Mouse (Mus musculus) forebrain, postnatal 0 days (tissue): ENCODE measurements around the gene Drd2. TPM values are rescaled to one million over a fixed set of nuclear protein-coding genes. Genes with fewer than 3 reads are reported as not detected.

Experiments
- ATAC-seq: fragments of 200-750 bp; cut with Nextera tagmentation; 2 replicates; pipeline ENCODE4 v1.8.0; 2017; ENCODE audit warnings: mild to moderate bottlenecking, moderate library complexity
- DNase-seq: peaks from one replicate; pipeline ENCODE4 v3.0.0-alpha.2; 2015
- H3K27ac ChIP-seq: fragments of 300-500 bp; sonication (generic); 2 replicates; pipeline ENCODE4 v1.5.1; 2014; ENCODE audit warnings: low read depth, mild to moderate bottlenecking, antibody characterized with exemption, low read length, moderate library complexity, mixed read lengths
- H3K27me3 ChIP-seq: fragments of 300-500 bp; sonication (generic); 2 replicates; pipeline ENCODE4 v1.6.1; 2014; ENCODE audit warnings: mild to moderate bottlenecking, low read length, mixed read lengths; ENCODE audit not compliant: insufficient read depth
- H3K36me3 ChIP-seq: fragments of 300-500 bp; sonication (generic); 2 replicates; pipeline ENCODE4 v1.6.1; 2014; ENCODE audit warnings: mild to moderate bottlenecking, moderate library complexity; ENCODE audit not compliant: insufficient read depth
- H3K4me1 ChIP-seq: fragments of 300-500 bp; sonication (generic); 2 replicates; pipeline ENCODE4 v1.6.1; 2014; ENCODE audit warnings: antibody characterized with exemption; ENCODE audit not compliant: insufficient read depth
- H3K4me2 ChIP-seq: fragments of 300-500 bp; sonication (generic); 2 replicates; pipeline ENCODE4 v1.6.1; 2014; ENCODE audit warnings: low read depth, mild to moderate bottlenecking, moderate library complexity
- H3K4me3 ChIP-seq: fragments of 300-500 bp; sonication (generic); 2 replicates; pipeline ENCODE4 v1.5.1; 2014; ENCODE audit warnings: low read depth, low read length, mixed read lengths
- H3K9ac ChIP-seq: fragments of 300-500 bp; sonication (generic); 2 replicates; pipeline ENCODE4 v1.6.1; 2014; ENCODE audit warnings: mild to moderate bottlenecking
- H3K9me3 ChIP-seq: fragments of 300-500 bp; sonication (generic); 2 replicates; pipeline ENCODE4 v1.6.1; 2016; ENCODE audit warnings: low read length
- CTCF ChIP-seq: sonication (generic); IDR thresholded peaks from 2 replicates; pipeline ENCODE4 v1.5.1; 2016; ENCODE audit warnings: antibody characterized with exemption, control low read depth, low read depth
- WGBS: fragments of 180-500 bp; shearing (Covaris S2); extraction: QIAGEN DNeasy Blood & Tissue Kit; methylation state at CpG from one replicate; pipeline ENCODE4 v1.1.7; 2014; 5-methylcytosine and 5-hydroxymethylcytosine counted together
- polyA plus RNA-seq: library from polyadenylated mRNA; unstranded; fragments of >200 nt; fragmentation: Nextera tagmentation; extraction: Ambion mirVana; gene quantifications from 2 replicates; pipeline ENCODE4 v1.2.1, GENCODE M21; 2015
- total RNA-seq: library from RNA; depleted of rRNA; stranded (reverse); fragments of >200 nt; gene quantifications from 2 replicates; pipeline ENCODE4 v1.2.3, GENCODE M21; 2014

Gene Drd2
- total and polyA plus RNA-seq, 2 experiments from 2014 or later, result 6.3 to 7.4 TPM

- TF ChIP-seq CTCF, result no peak
- no peak for ATAC-seq
These were observed 33.5 kb downstream of the Drd2 start for GRCm38 (mm10) chr9:49373946-49374345.

GRCm38 (mm10) chr9:49379962-49380361 lies 39.5 kb downstream of the Drd2 start:
- ATAC-seq (no peak), DNase-seq (no peak)
- H3K4me3 ChIP-seq, result no peak overlapping the region
- H3K27me3 ChIP-seq, result no peaks in the 10 kb centered on the region
- WGBS, result 75% methylated on average over 4 of the region's 4 CpGs
- no peak overlapping the region for H3K9ac ChIP-seq
- no peak overlapping the region for H3K4me2 ChIP-seq
- no peaks in the 10 kb centered on the region for H3K36me3 ChIP-seq
- H3K9me3 ChIP-seq, result no peaks in the 10 kb centered on the region
- no peak for TF ChIP-seq CTCF
- 0 out of 2 replicates have a peak, but pooled peaks cover 2% of the 10 kb centered on the region for H3K4me1 ChIP-seq
- no peak overlapping the region for H3K27ac ChIP-seq

More at GRCm38 (mm10) chr9:49373946-49374345, 33.5 kb downstream of the Drd2 start:
- WGBS, result 88% methylated on average over 2 of the region's 2 CpGs
- Histone ChIP-seq H3K27ac (no peak overlapping the region), H3K9ac (no peak overlapping the region), H3K9me3 (no peaks in the 10 kb centered on the region), H3K4me1 (no peaks in the 10 kb centered on the region), H3K27me3 (no peaks in the 10 kb centered on the region), H3K4me2 (no peak overlapping the region), H3K4me3 (no peak overlapping the region), H3K36me3 (no peaks in the 10 kb centered on the region)
- no peak for DNase-seq

DNA sequence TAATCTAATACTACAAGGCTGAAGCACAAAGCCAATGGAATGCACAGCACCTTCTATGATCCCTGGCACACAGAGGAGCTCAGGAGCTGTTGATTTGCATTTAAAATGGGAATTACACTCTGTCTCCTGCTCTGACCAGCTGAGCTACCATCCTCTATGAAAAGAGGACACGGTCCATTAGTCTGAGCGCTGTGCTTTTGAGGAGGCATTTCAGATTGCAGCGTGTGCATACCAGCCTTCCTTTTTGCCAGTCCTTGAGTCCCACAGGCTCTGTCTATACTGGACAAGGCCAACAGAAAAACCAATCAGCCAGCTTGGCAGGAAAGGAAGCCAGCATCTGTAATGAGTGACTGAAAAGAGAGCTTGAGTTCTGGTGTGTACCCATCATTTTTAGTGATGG lies 43.6 kb downstream of the Drd2 start:
- Histone ChIP-seq H3K4me1 (0 out of 2 replicates have a peak, but pooled peaks cover 2% of the 10 kb centered on the region), H3K4me2 (no peak overlapping the region), H3K36me3 (no peaks in the 10 kb centered on the region), H3K9me3 (no peaks in the 10 kb centered on the region), H3K27ac (no peak overlapping the region), H3K27me3 (no peaks in the 10 kb centered on the region), H3K4me3 (no peak overlapping the region), H3K9ac (no peak overlapping the region)
- ATAC-seq (no peak), DNase-seq (no peak)
- WGBS, result 38% methylated on average over 3 of the region's 3 CpGs
- TF ChIP-seq CTCF, result no peak

GRCm38 (mm10) chr9:49384855-49385254 lies 44.4 kb downstream of the Drd2 start:
- no peak for ATAC-seq
- Histone ChIP-seq H3K4me3 (no peak overlapping the region), H3K27me3 (no peaks in the 10 kb centered on the region), H3K9ac (no peak overlapping the region), H3K36me3 (no peaks in the 10 kb centered on the region), H3K9me3 (no peaks in the 10 kb centered on the region), H3K4me1 (0 out of 2 replicates have a peak, but pooled peaks cover 2% of the 10 kb centered on the region), H3K4me2 (no peak overlapping the region), H3K27ac (no peak overlapping the region)
- DNase-seq, result no peak
- TF ChIP-seq CTCF, result no peak
- 88% methylated on average over 6 of the region's 6 CpGs for WGBS

- WGBS, result 57% methylated on average over 7 of the region's 7 CpGs
- Histone ChIP-seq H3K27ac (no peak overlapping the region), H3K36me3 (no peaks in the 10 kb centered on the region), H3K4me1 (0 out of 2 replicates have a peak, but pooled peaks cover 2% of the 10 kb centered on the region), H3K9ac (no peak overlapping the region), H3K9me3 (no peaks in the 10 kb centered on the region), H3K27me3 (no peaks in the 10 kb centered on the region), H3K4me2 (no peak overlapping the region), H3K4me3 (no peak overlapping the region)
- ATAC-seq (no peak), DNase-seq (no peak)
- no peak for TF ChIP-seq CTCF
These were observed 44.9 kb downstream of the Drd2 start for GRCm38 (mm10) chr9:49385301-49385700.

DNA sequence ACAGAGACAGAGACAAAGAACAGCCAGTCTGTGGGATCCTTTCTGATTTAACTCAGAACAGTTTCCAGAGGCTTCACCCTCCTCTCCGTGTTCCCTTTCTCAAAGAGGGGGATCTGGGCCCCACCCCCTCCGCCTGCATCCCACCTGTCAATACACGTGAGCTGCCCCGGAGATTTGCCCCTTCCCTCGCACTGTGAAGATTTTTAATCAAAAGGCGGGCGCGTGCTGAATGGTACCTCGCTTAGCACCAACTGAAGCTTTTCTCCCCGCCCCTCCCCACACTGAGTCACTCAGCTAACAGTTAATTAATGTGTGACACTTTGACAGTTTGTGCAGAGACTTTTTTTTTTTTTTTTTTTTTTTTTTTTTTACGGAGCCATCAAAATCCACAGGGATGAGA lies 45.7 kb downstream of the Drd2 start:
- no peak overlapping the region for H3K27ac ChIP-seq
- H3K4me3 ChIP-seq, result no peak overlapping the region
- 0 out of 2 replicates have a peak, but pooled peaks cover 2% of the 10 kb centered on the region for H3K4me1 ChIP-seq
- no peaks in the 10 kb centered on the region for H3K27me3 ChIP-seq
- 18% methylated on average over 11 of the region's 11 CpGs for WGBS
- H3K9ac ChIP-seq, result no peak overlapping the region
- no peaks in the 10 kb centered on the region for H3K36me3 ChIP-seq
- DNase-seq (peak; percentile 60), ATAC-seq (peak; percentile 85)
- no peaks in the 10 kb centered on the region for H3K9me3 ChIP-seq
- no peak overlapping the region for H3K4me2 ChIP-seq
- TF ChIP-seq CTCF, result no peak

DNA sequence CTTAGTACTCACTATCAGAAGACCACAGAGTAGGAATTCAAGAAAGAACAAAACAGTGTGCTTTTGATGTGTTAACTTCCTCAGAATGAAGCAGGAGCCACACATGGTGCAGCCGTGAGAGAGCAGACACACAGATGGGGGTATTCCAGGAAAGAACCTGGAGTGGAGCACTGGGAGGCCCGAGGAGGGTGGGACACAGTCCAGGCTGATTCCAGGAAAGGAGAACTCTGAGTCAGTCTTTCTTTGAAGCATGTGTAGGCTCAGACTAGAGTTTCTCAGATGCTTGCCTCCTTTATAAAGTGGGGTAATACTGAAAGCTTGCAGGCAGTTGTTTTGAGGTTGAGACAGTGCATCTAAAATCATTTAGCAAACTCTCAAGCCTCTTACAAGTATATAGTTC lies 51.8 kb downstream of the Drd2 start:
- H3K9me3 ChIP-seq, result no peaks in the 10 kb centered on the region
- H3K4me2 ChIP-seq, result no peak overlapping the region
- TF ChIP-seq CTCF, result no peak
- no peak for ATAC-seq
- DNase-seq, result no peak
- 60% methylated on average over 2 of the region's 2 CpGs for WGBS
- H3K4me1 ChIP-seq, result 0 out of 2 replicates have a peak, but pooled peaks cover 2% of the 10 kb centered on the region
- no peaks in the 10 kb centered on the region for H3K27me3 ChIP-seq
- no peak overlapping the region for H3K4me3 ChIP-seq
- no peak overlapping the region for H3K9ac ChIP-seq
- no peak overlapping the region for H3K27ac ChIP-seq
- H3K36me3 ChIP-seq, result no peaks in the 10 kb centered on the region
